Mouse (Mus musculus) cortical plate, adult 2 months (tissue): ENCODE data around the gene Qprt. TPM values are rescaled to one million over a fixed set of nuclear protein-coding genes. Genes with fewer than 3 reads are reported as not detected.

ENCODE experiments used
- H3K27ac ChIP-seq: fragments of 200-500 bp; 2 replicates; pipeline ENCODE4 v1.5.1; 2012; ENCODE audit warnings: low read length, control low read depth, inconsistent platforms; ENCODE audit not compliant: insufficient read depth
- H3K4me1 ChIP-seq: fragments of 200-500 bp; 2 replicates; pipeline ENCODE4 v1.6.1; 2011; ENCODE audit warnings: low read length; ENCODE audit not compliant: control insufficient read depth, insufficient read depth
- H3K4me3 ChIP-seq: fragments of 200-500 bp; 2 replicates; pipeline ENCODE4 v1.5.1; 2011; ENCODE audit warnings: mild to moderate bottlenecking, low read length, control low read depth; ENCODE audit not compliant: insufficient read depth
- CTCF ChIP-seq: fragments of 200-500 bp; IDR thresholded peaks from 2 replicates; pipeline ENCODE4 v1.5.1; 2011; ENCODE audit warnings: mild to moderate bottlenecking, control low read depth, low read length; ENCODE audit not compliant: insufficient read depth; ENCODE audit errors: extremely low read depth
- POLR2A ChIP-seq: fragments of 200-500 bp; IDR thresholded peaks from 2 replicates; pipeline ENCODE4 v1.6.1; 2011; ENCODE audit warnings: mild to moderate bottlenecking, low read length, control low read depth; ENCODE audit not compliant: insufficient read depth; ENCODE audit errors: extremely low read depth
- polyA plus RNA-seq: library from polyadenylated mRNA; depleted of rRNA; stranded (reverse); fragments of >200 nt; gene quantifications from 2 replicates; pipeline ENCODE4 v1.2.3, GENCODE M21; 2012; rRNA removed

Qprt gene
- polyA plus RNA-seq, 1 experiment: 0.77 TPM

- no peak overlapping the region for H3K4me3 ChIP-seq
- no peak overlapping the region for H3K27ac ChIP-seq
- TF ChIP-seq POLR2A: no peak
- no peak for TF ChIP-seq CTCF
- H3K4me1 ChIP-seq: no peaks in the 10 kb centered on the region
These were observed 48.8 kb downstream of the Qprt start for GRCm38 (mm10) chr7:127073221-127073620.

- Histone ChIP-seq H3K27ac (no peak overlapping the region), H3K4me3 (no peak overlapping the region), H3K4me1 (no peaks in the 10 kb centered on the region)
- TF ChIP-seq POLR2A: no peak
- TF ChIP-seq CTCF: no peak
These were observed 51.1 kb downstream of the Qprt start for GRCm38 (mm10) chr7:127070871-127071413.

- TF ChIP-seq POLR2A (no peak), CTCF (no peak)
- no peak overlapping the region for H3K4me3 ChIP-seq
- H3K27ac ChIP-seq: no peak overlapping the region
- no peaks in the 10 kb centered on the region for H3K4me1 ChIP-seq
These were observed 55.7 kb downstream of the Qprt start for GRCm38 (mm10) chr7:127066317-127066716.

GRCm38 (mm10) chr7:127065538-127065937 lies 56.5 kb downstream of the Qprt start:
- TF ChIP-seq POLR2A: no peak
- no peak for TF ChIP-seq CTCF
- no peaks in the 10 kb centered on the region for H3K4me1 ChIP-seq
- no peak overlapping the region for H3K27ac ChIP-seq
- H3K4me3 ChIP-seq: no peak overlapping the region

Other genes with a start within 250 kb of the Qprt start
- gene Taok2, start 237.5 kb downstream of the Qprt start, polyA plus RNA-seq: 103 and 104 TPM in 2 replicates
- 31.9 and 35.9 TPM in 2 replicates for gene Tmem219, start 199.3 kb downstream of the Qprt start, polyA plus RNA-seq
- 188 and 198 TPM in 2 replicates for gene Kctd13, start 193.3 kb downstream of the Qprt start, polyA plus RNA-seq
- 55.7 and 63.8 TPM in 2 replicates for gene Asphd1, start 172.6 kb downstream of the Qprt start, polyA plus RNA-seq
- 236 and 261 TPM in 2 replicates for gene Sez6l2, start 171.7 kb downstream of the Qprt start, polyA plus RNA-seq
- 252 and 253 TPM in 2 replicates for gene Cdipt, start 146.3 kb downstream of the Qprt start, polyA plus RNA-seq
- gene Cdiptos, start 146.1 kb downstream of the Qprt start, polyA plus RNA-seq: 1.1 and 2.0 TPM in 2 replicates
- gene Mvp, start 107.6 kb downstream of the Qprt start, polyA plus RNA-seq: 8.0 and 8.2 TPM in 2 replicates
- gene Pagr1b, start 105.7 kb downstream of the Qprt start, polyA plus RNA-seq: 1.8 and 2.2 TPM in 2 replicates
- gene Pagr1a, start 104.9 kb downstream of the Qprt start, polyA plus RNA-seq: 41.1 and 50.4 TPM in 2 replicates
- 97.1 and 109 TPM in 2 replicates for gene Gm42742, start 101.1 kb downstream of the Qprt start, polyA plus RNA-seq
- gene Prrt2, start 101.0 kb downstream of the Qprt start, polyA plus RNA-seq: 371 and 405 TPM in 2 replicates
- gene Maz, start 95.2 kb downstream of the Qprt start, polyA plus RNA-seq: 157 and 173 TPM in 2 replicates
- 8.6 and 10.1 TPM in 2 replicates for gene Kif22, start 79.8 kb downstream of the Qprt start, polyA plus RNA-seq
- 0.31 TPM in 1 of 2 replicates, not detected in the other for gene Zg16, start 34.9 kb downstream of the Qprt start, polyA plus RNA-seq
- gene AI467606, start 30.9 kb downstream of the Qprt start, polyA plus RNA-seq: 2.6 and 2.8 TPM in 2 replicates
- 0.15 and 0.19 TPM in 2 replicates for gene Spn, start 15.6 kb upstream of the Qprt start, polyA plus RNA-seq
- 85.0 and 99.3 TPM in 2 replicates for gene Cd2bp2, start 73.8 kb upstream of the Qprt start, polyA plus RNA-seq
- 70.4 and 76.0 TPM in 2 replicates for gene Tbc1d10b, start 86.2 kb upstream of the Qprt start, polyA plus RNA-seq
- gene Mylpf, start 86.7 kb upstream of the Qprt start, polyA plus RNA-seq: 2.0 and 2.2 TPM in 2 replicates
- 13.5 and 15.5 TPM in 2 replicates for gene Zfp553, start 110.8 kb upstream of the Qprt start, polyA plus RNA-seq
- gene Sept1, start 110.9 kb upstream of the Qprt start, polyA plus RNA-seq: 9.2 and 10.4 TPM in 2 replicates
- 109 and 110 TPM in 2 replicates for gene Zfp771, start 122.0 kb upstream of the Qprt start, polyA plus RNA-seq
- 33.0 and 37.4 TPM in 2 replicates for gene Dctpp1, start 138.5 kb upstream of the Qprt start, polyA plus RNA-seq
- gene Sephs2, start 151.8 kb upstream of the Qprt start, polyA plus RNA-seq: 26.2 and 27.5 TPM in 2 replicates
- 1.1 and 1.3 TPM in 2 replicates for gene Itgal, start 174.0 kb upstream of the Qprt start, polyA plus RNA-seq
- gene Zfp768, start 223.4 kb upstream of the Qprt start, polyA plus RNA-seq: 14.2 and 14.6 TPM in 2 replicates